Mouse (Mus musculus): ENCODE measurements at regions not wholly inside any gene's neighbourhood (a gene's known extent, or its start where the extent isn't known, plus 50 kb on each side); places are given as distances from the start of the nearest gene placed in this dataset.
A peak's percentile ranks its signal among the peaks of the same experiment; 100 is the strongest.

DNA sequence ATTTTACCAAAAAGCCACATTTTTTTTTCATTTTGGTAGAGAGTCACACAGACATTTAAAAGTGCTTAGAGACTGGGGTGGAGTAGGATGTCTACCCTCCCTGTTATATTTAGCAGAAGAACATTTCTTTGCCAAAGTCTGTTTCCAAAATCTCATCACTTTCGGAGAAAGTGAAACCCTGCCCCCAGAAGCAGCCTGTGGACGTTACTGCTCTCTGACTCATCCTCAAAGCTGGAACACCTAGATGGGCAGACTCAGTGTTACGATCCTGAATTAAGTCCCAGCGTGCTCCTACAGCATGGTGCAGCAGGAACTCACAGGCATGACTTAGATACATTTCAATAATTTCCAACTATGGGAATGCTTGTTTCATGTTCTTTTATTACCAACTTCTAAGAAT lies 361.1 kb downstream of the Phkb start:
- peaks cover 15% of the 10 kb centered on the region for H3K4me1 ChIP-seq (ENCODE audit: control insufficient read depth, insufficient read depth, low read length)
- TF ChIP-seq POLR2A (IDR thresholded peaks at IDR 0.05; ENCODE audit: borderline replicate concordance, insufficient read depth, low read length) (no peak), CTCF (IDR thresholded peaks at IDR 0.05; ENCODE audit: borderline replicate concordance, insufficient read depth, low read depth, low read length) (no peak)
- no peaks in the 10 kb centered on the region for H3K27me3 ChIP-seq (ENCODE audit: control insufficient read depth, insufficient read depth, low read length)
- 20% methylated on average over 4 of the region's 4 CpGs for WGBS
- H3K27ac ChIP-seq (ENCODE audit: insufficient read depth, low read length), result no peak overlapping the region
- peak in 1 of 2 experiments; percentile 34 for DNase-seq
- no peak overlapping the region for H3K4me3 ChIP-seq (replicated peaks; ENCODE audit: insufficient read depth, low read depth, low read length)

- DNase-seq, result no peak
- no peak overlapping the region for H3K4me3 ChIP-seq (replicated peaks; ENCODE audit: insufficient read depth, low read depth, low read length)
- H3K27ac ChIP-seq (ENCODE audit: insufficient read depth, low read length), result no peak overlapping the region
- WGBS, result 86% methylated on average over 4 of the region's 4 CpGs
- no peaks in the 10 kb centered on the region for H3K4me1 ChIP-seq (ENCODE audit: control insufficient read depth, insufficient read depth, low read length)
- H3K27me3 ChIP-seq (ENCODE audit: control insufficient read depth, insufficient read depth, low read length), result no peaks in the 10 kb centered on the region
- TF ChIP-seq CTCF (IDR thresholded peaks at IDR 0.05; ENCODE audit: borderline replicate concordance, insufficient read depth, low read depth, low read length) (no peak), POLR2A (IDR thresholded peaks at IDR 0.05; ENCODE audit: borderline replicate concordance, insufficient read depth, low read length) (no peak)
Measured at GRCm38 (mm10) chr8:86192262-86192661, 351.5 kb downstream of the Phkb start.

DNA sequence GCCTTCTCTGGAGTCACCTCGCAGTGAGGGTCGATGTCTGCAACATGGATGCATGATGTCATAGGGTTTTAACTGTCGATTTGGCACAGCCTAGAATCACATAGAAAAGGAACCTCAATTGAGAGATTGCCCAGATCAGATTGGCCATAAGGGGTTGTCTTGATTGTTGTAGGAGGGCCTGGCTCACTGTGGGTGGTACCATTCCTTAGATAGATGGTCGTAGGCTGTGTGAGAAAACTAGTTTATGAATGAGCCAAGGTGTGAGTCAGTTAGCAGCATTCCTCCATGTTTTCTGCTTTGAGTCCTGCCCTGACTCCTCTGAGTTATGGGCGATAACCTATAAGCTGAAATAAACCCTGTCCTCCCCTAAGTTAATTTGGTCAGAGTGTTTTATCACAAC lies 343.9 kb downstream of the Phkb start:
- no peak for TF ChIP-seq POLR2A (IDR thresholded peaks at IDR 0.05; ENCODE audit: borderline replicate concordance, insufficient read depth, low read length)
- TF ChIP-seq CTCF (IDR thresholded peaks at IDR 0.05; ENCODE audit: borderline replicate concordance, insufficient read depth, low read depth, low read length), result no peak
- no peak for DNase-seq
- Histone ChIP-seq H3K4me1 (ENCODE audit: control insufficient read depth, insufficient read depth, low read length) (no peaks in the 10 kb centered on the region), H3K27ac (ENCODE audit: insufficient read depth, low read length) (no peak overlapping the region), H3K4me3 (replicated peaks; ENCODE audit: insufficient read depth, low read depth, low read length) (no peak overlapping the region), H3K27me3 (ENCODE audit: control insufficient read depth, insufficient read depth, low read length) (no peaks in the 10 kb centered on the region)
- WGBS, result 84% methylated on average over 5 of the region's 5 CpGs

GRCm38 (mm10) chr8:86180793-86181192 lies 340.0 kb downstream of the Phkb start:
- WGBS, result 50% methylated on average over 3 of the region's 3 CpGs
- Histone ChIP-seq H3K27ac (ENCODE audit: insufficient read depth, low read length) (no peak overlapping the region), H3K4me3 (replicated peaks; ENCODE audit: insufficient read depth, low read depth, low read length) (no peak overlapping the region), H3K27me3 (ENCODE audit: control insufficient read depth, insufficient read depth, low read length) (no peaks in the 10 kb centered on the region), H3K4me1 (ENCODE audit: control insufficient read depth, insufficient read depth, low read length) (no peaks in the 10 kb centered on the region)
- TF ChIP-seq CTCF (IDR thresholded peaks at IDR 0.05; ENCODE audit: borderline replicate concordance, insufficient read depth, low read depth, low read length) (no peak), POLR2A (IDR thresholded peaks at IDR 0.05; ENCODE audit: borderline replicate concordance, insufficient read depth, low read length) (no peak)
- no peak for DNase-seq

DNA sequence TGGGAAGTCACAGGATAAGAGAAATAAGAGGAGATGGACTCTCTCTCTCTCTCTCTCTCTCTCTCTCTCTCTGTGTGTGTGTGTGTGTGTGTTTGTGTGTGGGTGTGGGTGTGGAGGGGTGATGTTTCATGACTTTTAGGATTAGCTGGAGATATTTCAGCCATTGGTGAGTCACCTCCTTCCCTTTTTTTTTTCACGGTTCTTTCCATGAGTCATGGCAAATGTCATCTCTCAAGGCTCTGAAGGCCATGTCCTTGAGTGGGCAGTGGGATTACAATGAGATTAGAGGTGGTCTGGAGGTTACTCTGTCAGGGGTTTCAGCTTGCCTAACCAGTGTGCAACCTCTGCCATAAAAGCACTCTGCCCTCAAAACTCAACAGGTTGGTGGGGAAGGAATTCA lies 329.3 kb downstream of the Phkb start:
- Histone ChIP-seq H3K27ac (ENCODE audit: insufficient read depth, low read length) (no peak overlapping the region), H3K4me1 (ENCODE audit: control insufficient read depth, insufficient read depth, low read length) (no peaks in the 10 kb centered on the region), H3K4me3 (replicated peaks; ENCODE audit: insufficient read depth, low read depth, low read length) (no peak overlapping the region), H3K27me3 (ENCODE audit: control insufficient read depth, insufficient read depth, low read length) (no peaks in the 10 kb centered on the region)
- WGBS, result 79% methylated on average over 1 of the region's 1 CpGs
- TF ChIP-seq POLR2A (IDR thresholded peaks at IDR 0.05; ENCODE audit: borderline replicate concordance, insufficient read depth, low read length) (no peak), CTCF (IDR thresholded peaks at IDR 0.05; ENCODE audit: borderline replicate concordance, insufficient read depth, low read depth, low read length) (no peak)
- DNase-seq, result no peak

GRCm38 (mm10) chr8:86164818-86165217 lies 324.1 kb downstream of the Phkb start:
- Histone ChIP-seq H3K4me3 (replicated peaks; ENCODE audit: insufficient read depth, low read depth, low read length) (no peak overlapping the region), H3K27me3 (ENCODE audit: control insufficient read depth, insufficient read depth, low read length) (no peaks in the 10 kb centered on the region), H3K27ac (ENCODE audit: insufficient read depth, low read length) (no peak overlapping the region), H3K4me1 (ENCODE audit: control insufficient read depth, insufficient read depth, low read length) (no peaks in the 10 kb centered on the region)
- TF ChIP-seq POLR2A (IDR thresholded peaks at IDR 0.05; ENCODE audit: borderline replicate concordance, insufficient read depth, low read length), result no peak
- WGBS, result 59% methylated on average over 2 of the region's 2 CpGs
- DNase-seq, result no peak

- Histone ChIP-seq H3K4me3 (replicated peaks; ENCODE audit: insufficient read depth, low read depth, low read length) (no peak overlapping the region), H3K27ac (ENCODE audit: insufficient read depth, low read length) (no peak overlapping the region), H3K27me3 (ENCODE audit: control insufficient read depth, insufficient read depth, low read length) (no peaks in the 10 kb centered on the region), H3K4me1 (ENCODE audit: control insufficient read depth, insufficient read depth, low read length) (no peaks in the 10 kb centered on the region)
- no peak for DNase-seq
- TF ChIP-seq CTCF (IDR thresholded peaks at IDR 0.05; ENCODE audit: borderline replicate concordance, insufficient read depth, low read depth, low read length) (no peak), POLR2A (IDR thresholded peaks at IDR 0.05; ENCODE audit: borderline replicate concordance, insufficient read depth, low read length) (no peak)
- WGBS, result 70% methylated on average over 6 of the region's 6 CpGs
Measured at GRCm38 (mm10) chr8:86159074-86159783, 318.5 kb downstream of the Phkb start.

DNA sequence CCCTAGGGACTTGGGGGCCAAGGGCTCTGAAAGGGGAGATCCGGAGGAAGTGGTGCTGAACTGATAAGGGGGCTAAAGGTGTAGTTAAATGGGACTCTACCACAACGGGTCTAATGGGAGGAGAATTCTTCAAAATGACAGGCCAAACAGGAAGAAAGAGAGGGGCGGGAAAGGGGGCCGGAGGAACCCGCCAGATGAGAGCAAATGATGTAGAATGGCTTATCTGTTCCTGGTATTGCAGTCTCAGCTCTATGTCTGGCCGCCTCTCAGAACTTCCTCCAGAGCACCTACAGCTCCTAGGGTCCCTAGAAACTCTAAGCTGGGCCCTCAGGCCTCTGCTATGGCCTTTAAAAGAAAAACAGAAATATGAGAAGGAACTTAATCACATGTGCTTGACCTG lies 306.8 kb downstream of the Phkb start:
- H3K27ac ChIP-seq (ENCODE audit: insufficient read depth, low read length), result no peak overlapping the region
- TF ChIP-seq CTCF (IDR thresholded peaks at IDR 0.05; ENCODE audit: borderline replicate concordance, insufficient read depth, low read depth, low read length), result no peak
- TF ChIP-seq POLR2A (IDR thresholded peaks at IDR 0.05; ENCODE audit: borderline replicate concordance, insufficient read depth, low read length), result no peak
- WGBS, result 83% methylated on average over 6 of the region's 6 CpGs
- no peaks in the 10 kb centered on the region for H3K27me3 ChIP-seq (ENCODE audit: control insufficient read depth, insufficient read depth, low read length)
- no peak overlapping the region for H3K4me3 ChIP-seq (replicated peaks; ENCODE audit: insufficient read depth, low read depth, low read length)
- H3K4me1 ChIP-seq (ENCODE audit: control insufficient read depth, insufficient read depth, low read length), result no peaks in the 10 kb centered on the region
- no peak for DNase-seq

Data from cerebellum, adult 2 months (tissue).